Mouse (Mus musculus) MEL (cell line): ENCODE measurements at regions not wholly inside any gene's neighbourhood (a gene's known extent, or its start where the extent isn't known, plus 50 kb on each side); places are given as distances from the start of the nearest gene placed in this dataset.

Source experiments
- E2F4 ChIP-seq: IDR thresholded peaks from 2 replicates; pipeline ENCODE4 v1.6.1; 2011; ENCODE audit warnings: low read depth, low read length, improper control_type of control experiment, borderline replicate concordance
- MYC ChIP-seq: IDR thresholded peaks from 2 replicates; pipeline ENCODE4 v1.6.1; 2011; ENCODE audit warnings: low read depth, mild to moderate bottlenecking, low read length, improper control_type of control experiment, moderate library complexity
- RAD21 ChIP-seq: IDR thresholded peaks from 2 replicates; pipeline ENCODE4 v1.6.1; 2011; ENCODE audit warnings: mild to moderate bottlenecking, low read depth, low read length, improper control_type of control experiment

DNA sequence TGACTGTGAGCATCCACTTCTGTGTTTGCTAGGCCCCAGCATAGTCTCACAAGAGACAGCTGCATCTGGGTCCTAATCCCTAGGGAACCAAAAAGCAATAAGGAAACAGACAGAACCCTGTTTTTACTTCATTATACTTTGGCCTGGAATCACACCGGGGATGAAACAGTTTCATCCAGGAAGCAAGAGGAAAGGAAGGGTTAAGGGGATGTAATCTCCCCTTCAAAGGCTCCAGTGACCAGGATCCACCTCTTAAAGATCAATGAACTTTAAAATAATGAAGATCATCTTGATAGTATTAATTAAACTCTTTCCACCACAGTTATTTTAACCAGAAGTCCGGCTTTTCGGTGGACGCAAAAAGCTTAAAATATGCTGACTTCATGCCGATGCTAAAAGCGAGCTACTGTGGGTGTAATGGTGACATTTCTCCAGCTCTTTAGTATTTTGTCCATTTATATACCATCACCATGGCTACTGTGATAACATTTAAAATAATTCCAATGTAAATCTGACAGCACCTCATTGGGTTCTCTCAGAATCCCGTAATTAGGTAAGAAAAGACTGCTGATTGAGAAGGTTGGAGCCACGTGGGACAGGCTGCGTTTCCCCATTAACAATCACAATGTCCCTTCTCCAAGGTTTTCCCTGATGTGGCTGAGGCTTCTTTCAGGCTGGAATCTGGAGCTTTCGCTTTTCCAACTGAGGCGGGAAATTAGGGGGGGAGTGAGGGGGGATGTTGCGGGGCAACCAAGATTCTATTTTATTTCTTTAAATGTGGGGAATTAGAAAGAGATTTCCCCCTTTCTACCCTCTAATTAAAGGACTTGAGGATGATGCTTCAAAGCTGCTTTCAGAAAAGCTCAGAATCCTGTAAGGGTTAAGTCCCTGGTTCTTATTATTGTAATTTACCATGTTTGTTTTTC lies 560.0 kb upstream of the Pdzrn3 start:
- TF ChIP-seq E2F4 (no peak), RAD21 (no peak), MYC (no peak)
